ENCODE assay signal across 17 mouse cellular contexts in genomic region chr8:61901028-61901717, GRCm38 (mm10). TPM values are rescaled to one million over a fixed set of nuclear protein-coding genes. Genes with fewer than 3 reads are reported as not detected.
A peak's percentile ranks its signal among the peaks of the same experiment; 100 is the strongest.
DNase-seq lines count a peak whose midpoint lies in the region; ATAC-seq lines count a peak whose summit lies in the region.
"Had no signal": no experiment of that assay in that cellular context is flagged by ENCODE, and none has a peak within 500 bp of the region (broad histone marks: within the 10 kb centered on the region; RNA-seq: fewer than 3 reads in every experiment).

No protein-coding gene starts in this region.

- H3K4me1 ChIP-seq in heart, embryonic 12.5 days (replicated peaks), result peaks cover 21% of the 10 kb centered on the region
- peaks cover 17% of the 10 kb centered on the region for H3K4me1 ChIP-seq in midbrain, embryonic 10.5 days
- no peaks in the 10 kb centered on the region for H3K4me1 ChIP-seq in midbrain, embryonic 16.5 days (ENCODE audit: control insufficient read depth, insufficient read depth, low read length)
- 0 out of 2 replicates have a peak, but pooled peaks cover 6% of the 10 kb centered on the region for H3K4me1 ChIP-seq in midbrain, embryonic 13.5 days (replicated peaks)
- no peaks in the 10 kb centered on the region for H3K4me1 ChIP-seq in limb, embryonic 10.5 days
- H3K4me1 ChIP-seq: hindbrain, embryonic 13.5 days had no signal

- no peak for DNase-seq in heart, postnatal 4 days
- peak; percentile 49 for DNase-seq in midbrain, embryonic 10.5 days (ENCODE audit: low spot score)
- DNase-seq in embryo, embryonic 11 days, result peak; percentile 44
- no peak for DNase-seq in limb, embryonic 10.5 days (ENCODE audit: low spot score)
- DNase-seq: cerebellum, adult 9-11 months; gastrocnemius, postnatal 14 days; kidney, adult 11 months; lung, adult 2 months; lung, postnatal 36 days; right cerebral cortex, adult 18-20 months; thymus, postnatal 4 days had no signal

- H3K4me2 ChIP-seq in heart, embryonic 12.5 days, result peak overlapping the region; percentile 65
- H3K4me2 ChIP-seq in midbrain, embryonic 16.5 days (ENCODE audit: low read length), result no peak overlapping the region
- H3K4me2 ChIP-seq in midbrain, embryonic 13.5 days (replicated peaks), result no peak overlapping the region
- H3K4me2 ChIP-seq: hindbrain, embryonic 13.5 days had no signal

- H3K36me3 ChIP-seq in heart, embryonic 12.5 days, result peaks cover 9% of the 10 kb centered on the region
- no peaks in the 10 kb centered on the region for H3K36me3 ChIP-seq in midbrain, embryonic 10.5 days
- no peaks in the 10 kb centered on the region for H3K36me3 ChIP-seq in midbrain, embryonic 16.5 days (ENCODE audit: control insufficient read depth, insufficient read depth, low read length)
- no peaks in the 10 kb centered on the region for H3K36me3 ChIP-seq in midbrain, embryonic 13.5 days
- H3K36me3 ChIP-seq in limb, embryonic 10.5 days, result no peaks in the 10 kb centered on the region
- H3K36me3 ChIP-seq: hindbrain, embryonic 13.5 days had no signal

- H3K4me3 ChIP-seq in heart, embryonic 12.5 days, result peak overlapping the region; percentile 57
- no peak overlapping the region for H3K4me3 ChIP-seq in midbrain, embryonic 10.5 days
- no peak overlapping the region for H3K4me3 ChIP-seq in midbrain, embryonic 16.5 days (ENCODE audit: low read depth, low read length)
- H3K4me3 ChIP-seq in midbrain, embryonic 13.5 days (replicated peaks), result no peak overlapping the region
- H3K4me3 ChIP-seq in limb, embryonic 10.5 days, result no peak overlapping the region
- H3K4me3 ChIP-seq: hindbrain, embryonic 13.5 days; layer of hippocampus, adult 2 months had no signal

- peak overlapping the region; percentile 82 for H3K27ac ChIP-seq in heart, embryonic 12.5 days (ENCODE audit: poor library complexity, severe bottlenecking)
- H3K27ac ChIP-seq in midbrain, embryonic 10.5 days (replicated peaks), result peak overlapping the region; percentile 84
- H3K27ac ChIP-seq in midbrain, embryonic 16.5 days (ENCODE audit: low read length), result no peak overlapping the region
- H3K27ac ChIP-seq in midbrain, embryonic 13.5 days, result no peak overlapping the region
- H3K27ac ChIP-seq in limb, embryonic 10.5 days, result no peak overlapping the region
- H3K27ac ChIP-seq: hindbrain, embryonic 13.5 days; kidney, postnatal 0 days; layer of hippocampus, adult 2 months had no signal

- 48% methylated on average over 6 of the region's 6 CpGs for WGBS in heart, embryonic 12.5 days
- 30% methylated on average over 6 of the region's 6 CpGs for WGBS in midbrain, embryonic 10.5 days
- 13% methylated on average over 6 of the region's 6 CpGs for WGBS in midbrain, embryonic 16.5 days
- 9% methylated on average over 6 of the region's 6 CpGs for WGBS in midbrain, embryonic 13.5 days
- WGBS in limb, embryonic 10.5 days, result 85% methylated on average over 6 of the region's 6 CpGs

- no peak for ATAC-seq in heart, embryonic 12.5 days (ENCODE audit: insufficient number of reproducible peaks, low FRiP score)
- ATAC-seq in midbrain, embryonic 16.5 days, result no peak
- ATAC-seq in midbrain, embryonic 13.5 days, result peak; percentile 79

- no peaks in the 10 kb centered on the region for H3K9me3 ChIP-seq in heart, embryonic 12.5 days (replicated peaks)
- no peaks in the 10 kb centered on the region for H3K9me3 ChIP-seq in midbrain, embryonic 10.5 days (replicated peaks)
- no peaks in the 10 kb centered on the region for H3K9me3 ChIP-seq in midbrain, embryonic 16.5 days (replicated peaks; ENCODE audit: control insufficient read depth, low read length, poor library complexity, severe bottlenecking)
- H3K9me3 ChIP-seq in midbrain, embryonic 13.5 days, result no peaks in the 10 kb centered on the region
- H3K9me3 ChIP-seq in limb, embryonic 10.5 days (replicated peaks), result no peaks in the 10 kb centered on the region
- H3K9me3 ChIP-seq: hindbrain, embryonic 13.5 days had no signal

- peak overlapping the region; percentile 76 for H3K9ac ChIP-seq in heart, embryonic 12.5 days
- no peak overlapping the region for H3K9ac ChIP-seq in midbrain, embryonic 16.5 days (ENCODE audit: low read depth, low read length)
- no peak overlapping the region for H3K9ac ChIP-seq in midbrain, embryonic 13.5 days (replicated peaks)
- H3K9ac ChIP-seq: hindbrain, embryonic 13.5 days had no signal

- H3K27me3 ChIP-seq in heart, embryonic 12.5 days (replicated peaks), result no peaks in the 10 kb centered on the region
- H3K27me3 ChIP-seq in midbrain, embryonic 10.5 days (ENCODE audit: low read depth, poor library complexity, severe bottlenecking), result no peaks in the 10 kb centered on the region
- no peaks in the 10 kb centered on the region for H3K27me3 ChIP-seq in midbrain, embryonic 16.5 days (ENCODE audit: control insufficient read depth, insufficient read depth, low read depth, low read length)
- no peaks in the 10 kb centered on the region for H3K27me3 ChIP-seq in midbrain, embryonic 13.5 days
- H3K27me3 ChIP-seq in limb, embryonic 10.5 days (ENCODE audit: low read depth, poor library complexity, severe bottlenecking), result no peaks in the 10 kb centered on the region
- H3K27me3 ChIP-seq: hindbrain, embryonic 13.5 days had no signal

RNA-seq across cellular contexts. Expression of gene Palld, which starts 1.3 kb away (rescaled TPM):
- polyA plus RNA-seq in heart, embryonic 12.5 days (2016; fragmentation: Nextera tagmentation; extraction: Ambion mirVana), result 208 and 231 TPM in 2 replicates
- total RNA-seq in heart, postnatal 4 days (2021), result 100 to 1,000 TPM; 311 to 316 TPM
- polyA plus RNA-seq in midbrain, embryonic 10.5 days (2016; fragmentation: Nextera tagmentation; extraction: Ambion mirVana), result 58.2 and 63.9 TPM in 2 replicates
- 15.4 and 15.5 TPM in 2 replicates for polyA plus RNA-seq in midbrain, embryonic 16.5 days (2015; fragmentation: Nextera tagmentation; extraction: Ambion mirVana)
- 26.9 and 27.6 TPM in 2 replicates for polyA plus RNA-seq in midbrain, embryonic 13.5 days (2015; fragmentation: Nextera tagmentation; extraction: Ambion mirVana)
- polyA plus RNA-seq in limb, embryonic 10.5 days (2016; fragmentation: Nextera tagmentation; extraction: Ambion mirVana), result 37.9 and 71.1 TPM in 2 replicates

RNA-seq across cellular contexts. Expression of gene Ddx60, which starts 26.7 kb away (rescaled TPM):
- 2.0 and 2.6 TPM in 2 replicates for polyA plus RNA-seq in heart, embryonic 12.5 days (2016; fragmentation: Nextera tagmentation; extraction: Ambion mirVana)
- total RNA-seq in heart, postnatal 4 days (2021), result 1 to 10 TPM; 1.5 to 2.3 TPM
- polyA plus RNA-seq in midbrain, embryonic 10.5 days (2016; fragmentation: Nextera tagmentation; extraction: Ambion mirVana), result 0.14 and 0.37 TPM in 2 replicates
- 0.17 and 0.34 TPM in 2 replicates for polyA plus RNA-seq in midbrain, embryonic 16.5 days (2015; fragmentation: Nextera tagmentation; extraction: Ambion mirVana)
- 0.26 and 0.36 TPM in 2 replicates for polyA plus RNA-seq in midbrain, embryonic 13.5 days (2015; fragmentation: Nextera tagmentation; extraction: Ambion mirVana)
- polyA plus RNA-seq in limb, embryonic 10.5 days (2016; fragmentation: Nextera tagmentation; extraction: Ambion mirVana), result not detected in 2 replicates

Comparison
In these comparisons a context has a peak if more than half of its experiments do, and no peak if none do; other contexts are left out.
1. H3K27ac ChIP-seq: peak in heart, embryonic 12.5 days (single experiment) and midbrain, embryonic 10.5 days (single experiment); none in midbrain, embryonic 16.5 days (single experiment), midbrain, embryonic 13.5 days (single experiment) and limb, embryonic 10.5 days (single experiment).
2. DNase-seq: peak in midbrain, embryonic 10.5 days (single experiment) and embryo, embryonic 11 days (single experiment); none in heart, postnatal 4 days (single experiment) and limb, embryonic 10.5 days (single experiment).